Mouse (Mus musculus) cerebellum, adult 2 months (tissue): Measurements from ENCODE around the gene Nedd9. TPM values are rescaled to one million over a fixed set of nuclear protein-coding genes. Genes with fewer than 3 reads are reported as not detected.

Experiments
- DNase-seq, 2 experiments: peaks; one replicate each; pipeline ENCODE4 v3.0.0; 2021
- H3K27ac ChIP-seq: fragments of 200-500 bp; 2 replicates; pipeline ENCODE4 v1.5.1; 2012; ENCODE audit warnings: low read length, control low read depth, inconsistent platforms; ENCODE audit not compliant: insufficient read depth
- H3K27me3 ChIP-seq: fragments of 200-500 bp; 2 replicates; pipeline ENCODE4 v1.6.1; 2012; ENCODE audit warnings: inconsistent platforms, mild to moderate bottlenecking, low read length, moderate library complexity; ENCODE audit not compliant: control insufficient read depth, insufficient read depth
- H3K4me1 ChIP-seq: fragments of 200-500 bp; 2 replicates; pipeline ENCODE4 v1.6.1; 2011; ENCODE audit warnings: low read length; ENCODE audit not compliant: control insufficient read depth, insufficient read depth
- H3K4me3 ChIP-seq: fragments of 200-500 bp; replicated peaks from 2 replicates; pipeline ENCODE3; 2011; ENCODE audit warnings: mild to moderate bottlenecking, low read depth, low read length, control low read depth; ENCODE audit not compliant: insufficient read depth
- CTCF ChIP-seq: fragments of 200-500 bp; IDR thresholded peaks from 2 replicates; pipeline ENCODE4 v1.5.1; 2011; ENCODE audit warnings: low read depth, mild to moderate bottlenecking, control low read depth, low read length, moderate library complexity, borderline replicate concordance; ENCODE audit not compliant: insufficient read depth
- POLR2A ChIP-seq: fragments of 200-500 bp; IDR thresholded peaks from 2 replicates; pipeline ENCODE4 v1.6.1; 2011; ENCODE audit warnings: low read length, control low read depth, borderline replicate concordance; ENCODE audit not compliant: insufficient read depth
- WGBS: fragments of 180-500 bp; shearing (Covaris S2); methylation state at CpG from one replicate; pipeline ENCODE4 v1.1.7; 2018; 5-methylcytosine and 5-hydroxymethylcytosine counted together
- polyA plus RNA-seq: library from polyadenylated mRNA; depleted of rRNA; stranded (reverse); fragments of >200 nt; gene quantifications from 2 replicates; pipeline ENCODE4 v1.2.3, GENCODE M21; 2012

Gene Nedd9
- polyA plus RNA-seq, 1 experiment = 5.5 TPM

DNA sequence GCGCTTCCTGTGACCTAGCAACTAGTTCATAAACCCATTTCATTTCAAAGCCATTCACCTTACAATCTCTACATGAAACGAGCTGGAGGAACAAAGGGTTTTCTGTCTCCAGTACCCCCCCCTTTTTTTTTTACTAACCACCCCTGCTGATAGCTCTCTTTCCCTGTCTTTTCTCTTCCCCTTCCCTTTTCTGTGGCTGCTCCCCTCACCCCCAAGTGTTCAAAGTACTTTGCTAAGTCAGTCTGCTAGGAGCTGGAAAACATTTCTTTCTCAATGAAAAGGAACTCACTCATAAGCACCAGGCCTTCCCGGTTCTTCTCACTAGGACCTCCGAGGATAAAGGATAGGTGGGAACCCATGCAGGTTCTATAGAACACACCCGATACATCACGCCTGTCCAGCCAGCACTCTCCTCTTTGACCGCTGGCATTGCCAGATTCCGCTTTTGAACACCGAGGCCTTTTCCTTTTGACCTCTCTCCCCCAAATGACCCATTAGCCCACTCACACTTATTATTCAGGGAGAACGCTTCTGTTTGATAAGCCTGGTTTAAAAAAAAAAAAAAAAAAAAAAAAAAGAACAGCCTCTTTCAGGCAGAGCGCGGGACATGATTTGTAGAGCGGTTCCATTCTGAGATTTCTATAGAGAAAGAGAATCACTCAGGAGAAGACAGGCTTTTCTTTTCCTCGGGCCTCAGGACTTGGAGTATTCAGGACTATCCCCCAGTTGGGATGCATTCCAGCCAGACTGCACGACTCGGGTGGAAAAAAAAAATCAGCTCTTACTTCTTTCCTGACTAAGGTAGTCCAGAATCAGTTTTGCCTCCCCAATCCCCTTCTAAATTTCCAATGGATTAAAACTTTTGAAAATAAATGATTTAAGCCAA lies 127.6 kb downstream of the Nedd9 start:
- DNase-seq = no peak
- H3K4me1 ChIP-seq = no peaks in the 10 kb centered on the region
- WGBS = 9% methylated on average over 16 of the region's 16 CpGs
- TF ChIP-seq POLR2A = no peak
- TF ChIP-seq CTCF = no peak
- peak overlapping the region; percentile 74 for H3K4me3 ChIP-seq
- H3K27ac ChIP-seq = no peak overlapping the region
- H3K27me3 ChIP-seq = no peaks in the 10 kb centered on the region

DNA sequence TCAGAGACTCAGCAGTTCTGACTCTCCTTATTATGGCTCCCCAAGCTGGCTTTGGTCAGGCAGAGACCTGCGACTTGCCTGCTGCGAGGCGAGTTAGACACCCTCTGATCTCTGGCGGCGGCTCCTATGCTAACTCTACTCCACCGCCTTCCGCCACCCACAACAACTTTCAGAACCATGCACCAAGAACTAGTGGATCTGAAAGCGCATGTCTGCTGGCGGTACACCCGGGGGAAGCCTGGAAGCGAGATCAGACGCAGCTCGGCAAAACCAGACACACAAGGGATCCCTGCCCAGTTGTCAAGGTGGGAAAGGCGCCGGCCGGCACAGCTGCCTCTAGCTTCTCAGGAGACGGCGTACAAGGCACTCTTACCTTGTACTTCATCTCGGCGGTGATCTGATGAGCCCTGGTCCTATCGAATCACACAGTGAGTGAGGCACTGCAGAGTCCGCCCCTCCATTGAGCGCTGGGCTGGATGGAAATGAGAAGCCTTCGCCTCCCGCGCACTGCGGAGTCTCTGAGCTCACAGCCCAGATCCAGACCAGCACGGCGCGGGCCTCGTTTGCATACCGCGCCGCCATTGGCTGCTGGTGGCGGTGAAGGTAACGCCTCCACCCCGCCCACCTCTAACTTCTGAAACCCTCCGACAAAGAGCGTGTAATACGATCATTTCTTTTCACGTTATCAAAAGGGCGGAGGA lies 128.5 kb downstream of the Nedd9 start:
- under 1% methylated on average over 42 of the region's 42 CpGs for WGBS
- TF ChIP-seq CTCF = no peak
- peak; percentile 80 for TF ChIP-seq POLR2A

DNA sequence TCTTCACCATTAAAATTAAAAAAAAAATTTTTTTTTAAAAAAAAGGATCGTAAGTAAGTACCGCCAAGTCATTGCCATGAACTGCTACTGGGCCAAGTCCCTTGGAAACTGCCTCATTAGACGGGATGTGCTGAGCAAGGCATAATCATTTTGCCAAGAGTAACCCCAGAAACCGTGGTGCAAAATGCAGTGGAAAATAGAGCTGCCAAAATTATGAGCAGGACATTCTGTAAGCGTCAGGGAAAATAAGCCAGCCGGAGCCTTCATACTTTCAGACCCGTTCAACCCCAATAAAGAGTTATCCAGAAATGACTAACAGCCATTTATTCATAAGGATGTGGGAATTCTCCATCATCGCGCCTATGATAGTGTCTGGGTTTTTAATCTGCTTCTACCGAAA lies 129.2 kb downstream of the Nedd9 start:
- no peak for TF ChIP-seq POLR2A
- no peak for TF ChIP-seq CTCF
- Histone ChIP-seq H3K27me3 (no peaks in the 10 kb centered on the region), H3K4me3 (peak overlapping the region; percentile 74), H3K4me1 (no peaks in the 10 kb centered on the region), H3K27ac (no peak overlapping the region)
- WGBS = 1% methylated on average over 10 of the region's 10 CpGs
- DNase-seq = peak in 1 of 2 experiments; percentile 26

More for the DNA sequence above, 128.5 kb downstream of the Nedd9 start:
- DNase-seq = peak; percentile 89
- Histone ChIP-seq H3K4me1 (no peaks in the 10 kb centered on the region), H3K27me3 (no peaks in the 10 kb centered on the region), H3K27ac (0 out of 2 replicates have a peak overlapping the region, but pooled peaks have one; percentile 14), H3K4me3 (peak overlapping the region; percentile 74)

DNA sequence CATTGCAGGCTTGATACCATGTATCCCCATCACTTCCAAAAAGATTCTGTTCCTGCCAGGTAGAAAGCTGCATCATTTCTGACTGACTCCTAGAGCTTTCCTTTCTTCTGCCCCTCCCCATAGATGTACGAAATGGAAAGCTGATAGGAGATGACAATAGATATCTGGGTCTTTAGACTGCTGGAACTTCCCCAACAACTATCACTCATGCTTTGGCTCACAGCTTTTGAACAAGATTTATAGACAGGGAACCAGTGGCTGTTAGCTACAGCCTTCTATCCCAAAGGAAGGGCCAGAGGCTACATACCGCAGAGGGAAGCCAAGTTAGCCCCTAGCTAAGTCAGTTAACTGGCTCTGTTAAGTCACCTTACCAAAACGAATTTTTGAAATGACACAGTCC lies 129.6 kb downstream of the Nedd9 start:
- TF ChIP-seq CTCF = no peak
- Histone ChIP-seq H3K4me3 (no peak overlapping the region), H3K27ac (no peak overlapping the region), H3K27me3 (no peaks in the 10 kb centered on the region), H3K4me1 (no peaks in the 10 kb centered on the region)
- DNase-seq = no peak
- 40% methylated on average over 3 of the region's 3 CpGs for WGBS

DNA sequence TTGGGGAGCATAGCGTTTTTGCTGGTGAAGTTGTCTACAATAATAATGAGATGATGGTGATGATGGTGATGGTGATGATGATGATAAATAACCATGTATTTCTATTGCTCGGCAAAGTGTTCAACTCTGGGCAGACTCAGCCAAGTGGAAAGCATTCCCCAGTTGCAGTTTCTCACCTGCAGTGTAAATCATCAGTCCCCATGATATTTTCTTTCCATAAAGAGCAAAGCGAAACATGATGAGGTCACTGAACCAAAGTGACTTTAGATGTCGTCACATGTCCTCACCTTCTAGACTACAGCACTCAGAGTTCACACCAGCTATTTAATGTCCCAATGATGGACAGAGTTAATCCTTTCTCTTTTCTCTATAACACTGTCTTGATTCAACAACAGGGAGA lies 130.0 kb downstream of the Nedd9 start:
- Histone ChIP-seq H3K27me3 (no peaks in the 10 kb centered on the region), H3K4me3 (no peak overlapping the region), H3K4me1 (no peaks in the 10 kb centered on the region), H3K27ac (no peak overlapping the region)
- WGBS = 85% methylated on average over 4 of the region's 4 CpGs
- TF ChIP-seq POLR2A = no peak
- TF ChIP-seq CTCF = no peak
- DNase-seq = no peak

DNA sequence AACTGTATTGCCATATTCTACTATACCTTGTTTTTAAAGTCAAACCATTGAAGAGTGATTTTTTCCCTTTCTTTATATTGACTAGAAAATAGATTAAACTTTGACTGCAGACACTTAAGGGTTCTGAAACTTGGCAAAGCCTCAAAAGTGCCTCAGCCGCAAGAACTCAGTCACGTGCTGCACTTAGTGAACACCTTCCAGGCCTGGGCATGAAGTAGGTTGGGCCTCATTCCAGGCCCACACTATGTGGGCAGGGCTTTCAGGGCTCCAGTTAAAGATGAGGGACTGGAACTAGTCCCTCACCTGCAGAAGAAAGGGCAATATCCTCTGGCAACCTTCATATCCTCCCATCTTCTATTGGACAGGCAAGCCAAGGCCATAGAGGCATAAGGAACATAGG lies 131.6 kb downstream of the Nedd9 start:
- Histone ChIP-seq H3K4me3 (no peak overlapping the region), H3K27ac (no peak overlapping the region), H3K4me1 (no peaks in the 10 kb centered on the region), H3K27me3 (no peaks in the 10 kb centered on the region)
- no peak for TF ChIP-seq POLR2A
- no peak for DNase-seq
- 72% methylated on average over 2 of the region's 2 CpGs for WGBS

DNA sequence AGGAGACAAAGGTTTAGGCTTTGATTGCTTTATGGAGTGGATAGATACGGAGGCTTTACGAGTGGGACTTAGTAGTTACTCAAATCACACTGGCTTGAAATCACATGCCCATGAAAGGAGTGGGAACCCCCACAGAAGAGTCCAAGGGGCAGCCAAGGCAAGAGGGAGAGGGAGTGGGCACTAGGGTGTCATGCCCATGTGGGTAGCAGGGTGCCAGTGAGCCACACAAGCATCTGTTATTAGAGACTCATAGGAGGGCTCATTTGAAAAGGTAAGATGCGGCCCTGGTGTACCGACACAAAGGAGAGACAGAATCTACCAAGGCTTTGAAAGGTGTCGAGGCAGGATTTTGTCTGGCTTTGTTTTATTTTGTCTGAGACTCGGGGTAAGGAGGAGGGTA lies 132.6 kb downstream of the Nedd9 start:
- 75% methylated on average over 6 of the region's 6 CpGs for WGBS
- H3K27ac ChIP-seq = no peak overlapping the region
- no peaks in the 10 kb centered on the region for H3K27me3 ChIP-seq
- H3K4me1 ChIP-seq = no peaks in the 10 kb centered on the region
- no peak overlapping the region for H3K4me3 ChIP-seq
- no peak for TF ChIP-seq POLR2A
- no peak for TF ChIP-seq CTCF
- no peak for DNase-seq

DNA sequence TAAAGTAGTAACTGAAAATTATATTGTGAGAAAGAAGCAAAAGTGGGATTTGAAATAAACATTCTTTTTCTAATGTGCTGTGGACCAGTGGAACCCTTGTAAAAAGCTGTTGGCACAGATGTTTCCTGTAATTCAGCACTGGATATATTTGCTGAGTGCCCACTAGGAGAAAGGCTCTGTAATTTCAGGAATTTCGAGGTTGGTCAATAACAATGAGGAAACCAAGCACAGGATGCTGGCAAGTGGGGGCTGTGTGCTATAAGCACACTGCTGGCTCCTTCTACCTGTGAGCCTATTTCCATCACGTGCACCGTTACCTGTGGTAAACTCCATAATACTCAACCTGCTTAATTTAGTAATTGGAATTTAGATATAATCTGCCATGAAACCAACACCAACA lies 133.5 kb downstream of the Nedd9 start:
- TF ChIP-seq POLR2A (no peak), CTCF (no peak)
- Histone ChIP-seq H3K27me3 (no peaks in the 10 kb centered on the region), H3K4me1 (no peaks in the 10 kb centered on the region), H3K4me3 (no peak overlapping the region), H3K27ac (no peak overlapping the region)
- WGBS = 79% methylated on average over 3 of the region's 3 CpGs
- no peak for DNase-seq
